Mouse (Mus musculus): Measurements from ENCODE around the gene Inpp5d. TPM values are rescaled to one million over a fixed set of nuclear protein-coding genes. Genes with fewer than 3 reads are reported as not detected.

The Inpp5d gene
- polyA plus RNA-seq, 1 experiment from 2014 or later: 2.8 TPM

GRCm38 (mm10) chr1:87755641-87756470 lies 135.7 kb downstream of the Inpp5d start, which contains the start of gene Atg16l1:
Atg16l1 (plus strand) TSS chr1:87755870.
- Histone ChIP-seq H3K4me1 (replicated peaks; ENCODE audit: control insufficient read depth, insufficient read depth) (no peaks in the 10 kb centered on the region), H3K36me3 (ENCODE audit: control insufficient read depth, insufficient read depth, low read length) (peaks cover 4% of the 10 kb centered on the region; the same call in 1 of the 2 replicates), H3K27me3 (ENCODE audit: control insufficient read depth, insufficient read depth, low read length) (no peaks in the 10 kb centered on the region), H3K9me3 (ENCODE audit: control insufficient read depth, low read length) (no peaks in the 10 kb centered on the region), H3K4me3 (ENCODE audit: low read depth, low read length) (peak within 1 kb of the TSS; percentile 98), H3K9ac (ENCODE audit: low read length) (peak within 1 kb of the TSS; percentile 98), H3K4me2 (replicated peaks; ENCODE audit: low read depth) (peak within 1 kb of the TSS; percentile 59), H3K27ac (replicated peaks) (peak within 1 kb of the TSS; percentile 98)
- TF ChIP-seq EP300 (optimal IDR thresholded peaks at IDR 0.05): peak; percentile 23
- TF ChIP-seq CTCF (IDR thresholded peaks at IDR 0.05; ENCODE audit: low read depth): peak; percentile 70
- ATAC-seq (ENCODE audit: low FRiP score, low TSS enrichment): peak; percentile 98
- DNase-seq (ENCODE audit: low spot score): peak; percentile 95
- under 1% methylated on average over 78 of the region's 79 CpGs for WGBS

GRCm38 (mm10) chr1:87763821-87764220 lies 143.7 kb downstream of the Inpp5d start:
- DNase-seq (ENCODE audit: low spot score): no peak
- 86% methylated on average over 3 of the region's 3 CpGs for WGBS
- Histone ChIP-seq H3K9ac (ENCODE audit: low read length) (no peak overlapping the region), H3K4me1 (replicated peaks; ENCODE audit: control insufficient read depth, insufficient read depth) (no peaks in the 10 kb centered on the region), H3K4me3 (ENCODE audit: low read depth, low read length) (no peak overlapping the region), H3K27ac (replicated peaks) (no peak overlapping the region), H3K27me3 (ENCODE audit: control insufficient read depth, insufficient read depth, low read length) (no peaks in the 10 kb centered on the region), H3K4me2 (replicated peaks; ENCODE audit: low read depth) (no peak overlapping the region), H3K36me3 (ENCODE audit: control insufficient read depth, insufficient read depth, low read length) (peaks cover 41% of the 10 kb centered on the region), H3K9me3 (ENCODE audit: control insufficient read depth, low read length) (no peaks in the 10 kb centered on the region)
- no peak for ATAC-seq (ENCODE audit: low FRiP score, low TSS enrichment)
- TF ChIP-seq CTCF (IDR thresholded peaks at IDR 0.05; ENCODE audit: low read depth): no peak
- no peak for TF ChIP-seq EP300 (optimal IDR thresholded peaks at IDR 0.05)

- no peaks in the 10 kb centered on the region for H3K4me1 ChIP-seq (replicated peaks; ENCODE audit: control insufficient read depth, insufficient read depth)
- peaks cover 41% of the 10 kb centered on the region for H3K36me3 ChIP-seq (ENCODE audit: control insufficient read depth, insufficient read depth, low read length)
- H3K4me2 ChIP-seq (replicated peaks; ENCODE audit: low read depth): no peak overlapping the region
- H3K9me3 ChIP-seq (ENCODE audit: control insufficient read depth, low read length): no peaks in the 10 kb centered on the region
- H3K27ac ChIP-seq (replicated peaks): no peak overlapping the region
- H3K4me3 ChIP-seq (ENCODE audit: low read depth, low read length): no peak overlapping the region
- no peak overlapping the region for H3K9ac ChIP-seq (ENCODE audit: low read length)
- TF ChIP-seq EP300 (optimal IDR thresholded peaks at IDR 0.05): no peak
- TF ChIP-seq CTCF (IDR thresholded peaks at IDR 0.05; ENCODE audit: low read depth): no peak
- no peak for ATAC-seq (ENCODE audit: low FRiP score, low TSS enrichment)
- DNase-seq (ENCODE audit: low spot score): no peak
- H3K27me3 ChIP-seq (ENCODE audit: control insufficient read depth, insufficient read depth, low read length): no peaks in the 10 kb centered on the region
- WGBS: 87% methylated on average over 2 of the region's 2 CpGs
Measured at GRCm38 (mm10) chr1:87765741-87766140, 145.6 kb downstream of the Inpp5d start.

GRCm38 (mm10) chr1:87766233-87766632 lies 146.1 kb downstream of the Inpp5d start:
- H3K27me3 ChIP-seq (ENCODE audit: control insufficient read depth, insufficient read depth, low read length): no peaks in the 10 kb centered on the region
- H3K9ac ChIP-seq (ENCODE audit: low read length): no peak overlapping the region
- no peaks in the 10 kb centered on the region for H3K9me3 ChIP-seq (ENCODE audit: control insufficient read depth, low read length)
- no peak overlapping the region for H3K4me3 ChIP-seq (ENCODE audit: low read depth, low read length)
- no peaks in the 10 kb centered on the region for H3K4me1 ChIP-seq (replicated peaks; ENCODE audit: control insufficient read depth, insufficient read depth)
- no peak overlapping the region for H3K27ac ChIP-seq (replicated peaks)
- ATAC-seq (ENCODE audit: low FRiP score, low TSS enrichment) (no peak), DNase-seq (ENCODE audit: low spot score) (peak; percentile 40)
- peaks cover 45% of the 10 kb centered on the region for H3K36me3 ChIP-seq (ENCODE audit: control insufficient read depth, insufficient read depth, low read length)
- 85% methylated on average over 3 of the region's 3 CpGs for WGBS
- H3K4me2 ChIP-seq (replicated peaks; ENCODE audit: low read depth): no peak overlapping the region
- TF ChIP-seq EP300 (optimal IDR thresholded peaks at IDR 0.05): no peak
- peak; percentile 80 for TF ChIP-seq CTCF (IDR thresholded peaks at IDR 0.05; ENCODE audit: low read depth)

GRCm38 (mm10) chr1:87769263-87769662 lies 149.2 kb downstream of the Inpp5d start:
- ATAC-seq (ENCODE audit: low FRiP score, low TSS enrichment) (no peak), DNase-seq (ENCODE audit: low spot score) (no peak)
- H3K27ac ChIP-seq (replicated peaks): no peak overlapping the region
- no peak overlapping the region for H3K4me3 ChIP-seq (ENCODE audit: low read depth, low read length)
- H3K9ac ChIP-seq (ENCODE audit: low read length): no peak overlapping the region
- H3K27me3 ChIP-seq (ENCODE audit: control insufficient read depth, insufficient read depth, low read length): no peaks in the 10 kb centered on the region
- TF ChIP-seq CTCF (IDR thresholded peaks at IDR 0.05; ENCODE audit: low read depth) (no peak), EP300 (optimal IDR thresholded peaks at IDR 0.05) (no peak)
- no peaks in the 10 kb centered on the region for H3K4me1 ChIP-seq (replicated peaks; ENCODE audit: control insufficient read depth, insufficient read depth)
- no peaks in the 10 kb centered on the region for H3K9me3 ChIP-seq (ENCODE audit: control insufficient read depth, low read length)
- WGBS: 97% methylated on average over 2 of the region's 2 CpGs
- H3K4me2 ChIP-seq (replicated peaks; ENCODE audit: low read depth): no peak overlapping the region
- peaks cover 45% of the 10 kb centered on the region for H3K36me3 ChIP-seq (ENCODE audit: control insufficient read depth, insufficient read depth, low read length)

Other genes starting within 250 kb of the Inpp5d start
- 10.9 and 11.6 TPM in 2 replicates for gene Kcnj13, start 225.6 kb upstream of the Inpp5d start, polyA plus RNA-seq (2015; fragmentation: Nextera tagmentation; extraction: Ambion mirVana)
- gene Snorc, start 150.0 kb upstream of the Inpp5d start, polyA plus RNA-seq (2015; fragmentation: Nextera tagmentation; extraction: Ambion mirVana): not detected in 2 replicates
- 2.0 and 2.2 TPM in 2 replicates for gene Neu2, start 110.4 kb upstream of the Inpp5d start, polyA plus RNA-seq (2015; fragmentation: Nextera tagmentation; extraction: Ambion mirVana)
- gene Ngef, start 46.4 kb upstream of the Inpp5d start, polyA plus RNA-seq (2015; fragmentation: Nextera tagmentation; extraction: Ambion mirVana): 8.7 and 10.5 TPM in 2 replicates
- 14.6 and 15.7 TPM in 2 replicates for gene Atg16l1, start 135.6 kb downstream of the Inpp5d start, polyA plus RNA-seq (2015; fragmentation: Nextera tagmentation; extraction: Ambion mirVana)
- gene Sag, start 183.4 kb downstream of the Inpp5d start, polyA plus RNA-seq (2015; fragmentation: Nextera tagmentation; extraction: Ambion mirVana): 0.53 and 0.57 TPM in 2 replicates
- gene Dgkd, start 233.0 kb downstream of the Inpp5d start, polyA plus RNA-seq (2015; fragmentation: Nextera tagmentation; extraction: Ambion mirVana): 8.7 and 9.5 TPM in 2 replicates